Mouse (Mus musculus): ENCODE data around the gene Bbip1. TPM values are rescaled to one million over a fixed set of nuclear protein-coding genes. Genes with fewer than 3 reads are reported as not detected.
"Not testable (repeated sequence)": the region's sequence is repeated elsewhere in the genome, so short reads cannot be mapped to it uniquely, and the experiment has no call there.

The Bbip1 gene
- polyA plus RNA-seq, 1 experiment from 2014 or later, result 134 TPM

DNA sequence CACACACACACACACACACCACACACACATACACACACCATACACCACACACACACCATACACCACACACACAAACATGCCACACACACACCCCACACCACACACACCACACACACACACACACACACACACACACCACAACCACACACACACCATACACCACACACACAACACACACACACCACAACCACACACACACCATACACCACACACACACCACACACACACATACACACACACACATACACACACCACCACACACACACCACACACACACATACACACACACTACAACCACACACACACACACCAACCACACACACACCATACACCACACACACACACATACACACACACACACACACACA lies 37.7 kb downstream of the Bbip1 start:
- not testable (repeated sequence) for H3K4me2 ChIP-seq (ENCODE audit: low read length); H3K27ac ChIP-seq (replicated peaks; ENCODE audit: low read depth, low read length); DNase-seq; H3K9ac ChIP-seq (replicated peaks; ENCODE audit: low read length); H3K4me3 ChIP-seq (replicated peaks; ENCODE audit: low read depth, low read length); H3K9me3 ChIP-seq (ENCODE audit: control insufficient read depth, low read length); ATAC-seq (ENCODE audit: low FRiP score, low TSS enrichment); H3K27me3 ChIP-seq (ENCODE audit: control insufficient read depth, insufficient read depth, low read length)
- Histone ChIP-seq H3K36me3 (ENCODE audit: control insufficient read depth, insufficient read depth, low read length) (peaks cover 16% of the 10 kb centered on the region), H3K4me1 (ENCODE audit: control insufficient read depth, insufficient read depth, low read length) (peaks cover 23% of the 10 kb centered on the region)

DNA sequence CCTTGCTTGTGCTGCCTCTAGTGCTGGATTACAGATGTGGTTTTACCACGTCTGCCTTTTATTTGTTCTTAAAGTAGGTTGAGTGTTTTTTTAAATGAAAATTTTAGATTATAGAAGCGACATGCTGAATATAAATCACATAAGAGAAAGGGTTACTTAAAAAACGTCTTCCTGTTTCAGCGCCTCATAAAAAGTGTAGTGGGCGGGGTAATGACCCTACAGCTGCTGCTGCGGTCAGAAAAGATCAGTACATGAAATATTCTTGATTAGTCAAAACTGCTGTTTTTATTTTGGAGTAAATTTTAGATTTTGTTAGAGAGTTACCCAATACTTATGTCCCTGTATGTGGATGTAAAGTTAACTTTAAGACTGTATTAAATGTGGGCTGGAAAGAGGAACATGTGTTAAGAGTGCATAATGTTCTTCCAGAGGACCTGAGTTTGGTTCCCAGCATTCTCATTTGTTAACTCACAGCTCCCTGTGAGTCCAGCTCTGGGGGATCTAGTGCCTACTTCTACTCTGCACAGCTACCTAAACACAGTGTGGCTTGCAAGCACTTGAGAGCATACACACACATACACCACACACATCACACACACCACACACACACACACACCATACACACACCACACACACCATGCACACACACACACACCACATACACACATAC lies 38.3 kb downstream of the Bbip1 start:
- ATAC-seq (ENCODE audit: low FRiP score, low TSS enrichment) (no peak), DNase-seq (no peak)
- H3K4me1 ChIP-seq (ENCODE audit: control insufficient read depth, insufficient read depth, low read length), result peaks cover 23% of the 10 kb centered on the region
- H3K9me3 ChIP-seq (ENCODE audit: control insufficient read depth, low read length), result no peaks in the 10 kb centered on the region
- peak overlapping the region; percentile 9; the same call in 1 of the 2 replicates for H3K4me2 ChIP-seq (ENCODE audit: low read length)
- no peak overlapping the region for H3K9ac ChIP-seq (replicated peaks; ENCODE audit: low read length)
- peaks cover 13% of the 10 kb centered on the region for H3K36me3 ChIP-seq (ENCODE audit: control insufficient read depth, insufficient read depth, low read length)
- no peaks in the 10 kb centered on the region for H3K27me3 ChIP-seq (ENCODE audit: control insufficient read depth, insufficient read depth, low read length)
- 74% methylated on average over 6 of the region's 6 CpGs for WGBS
- no peak overlapping the region for H3K4me3 ChIP-seq (replicated peaks; ENCODE audit: low read depth, low read length)
- no peak overlapping the region for H3K27ac ChIP-seq (replicated peaks; ENCODE audit: low read depth, low read length)

DNA sequence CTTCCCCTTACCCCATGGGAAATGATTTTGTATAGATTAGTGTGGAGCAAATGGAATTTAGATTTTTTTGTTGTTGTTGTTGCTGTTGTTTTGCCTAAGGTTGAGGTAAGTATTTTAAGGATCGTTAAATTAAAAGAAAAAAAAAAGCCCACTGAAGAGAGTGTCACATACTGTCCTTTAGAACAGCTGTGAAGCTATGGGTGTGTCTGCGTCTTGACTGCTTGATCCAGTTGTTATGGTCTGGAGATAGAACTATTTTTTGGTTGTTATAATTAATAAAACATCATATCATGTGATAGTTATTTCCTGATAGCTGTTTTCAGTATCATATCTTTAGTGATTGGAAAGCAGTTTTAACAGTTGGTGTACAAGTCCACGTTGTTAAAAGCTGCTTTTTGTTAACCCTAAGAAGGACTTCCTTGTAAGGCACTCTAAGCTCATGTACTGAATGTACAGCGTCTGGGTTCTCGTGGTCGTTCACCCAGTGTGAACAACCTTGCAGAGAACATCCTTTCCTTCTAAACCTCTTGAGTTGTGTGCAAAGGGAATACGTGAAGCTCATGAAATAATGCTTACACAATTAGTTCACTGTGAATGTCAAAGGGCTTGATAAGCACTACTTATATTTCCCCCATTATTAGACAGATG lies 39.5 kb downstream of the Bbip1 start:
- DNase-seq (no peak), ATAC-seq (ENCODE audit: low FRiP score, low TSS enrichment) (no peak)
- peaks cover 23% of the 10 kb centered on the region for H3K4me1 ChIP-seq (ENCODE audit: control insufficient read depth, insufficient read depth, low read length)
- no peaks in the 10 kb centered on the region for H3K27me3 ChIP-seq (ENCODE audit: control insufficient read depth, insufficient read depth, low read length)
- H3K27ac ChIP-seq (replicated peaks; ENCODE audit: low read depth, low read length), result no peak overlapping the region
- peaks cover 8% of the 10 kb centered on the region for H3K36me3 ChIP-seq (ENCODE audit: control insufficient read depth, insufficient read depth, low read length)
- H3K9me3 ChIP-seq (ENCODE audit: control insufficient read depth, low read length), result no peaks in the 10 kb centered on the region
- peak overlapping the region; percentile 85 for H3K4me2 ChIP-seq (ENCODE audit: low read length)
- WGBS, result 73% methylated on average over 7 of the region's 7 CpGs
- H3K4me3 ChIP-seq (replicated peaks; ENCODE audit: low read depth, low read length), result peak overlapping the region; percentile 93
- peak overlapping the region; percentile 20; the same call in 1 of the 2 replicates for H3K9ac ChIP-seq (replicated peaks; ENCODE audit: low read length)

DNA sequence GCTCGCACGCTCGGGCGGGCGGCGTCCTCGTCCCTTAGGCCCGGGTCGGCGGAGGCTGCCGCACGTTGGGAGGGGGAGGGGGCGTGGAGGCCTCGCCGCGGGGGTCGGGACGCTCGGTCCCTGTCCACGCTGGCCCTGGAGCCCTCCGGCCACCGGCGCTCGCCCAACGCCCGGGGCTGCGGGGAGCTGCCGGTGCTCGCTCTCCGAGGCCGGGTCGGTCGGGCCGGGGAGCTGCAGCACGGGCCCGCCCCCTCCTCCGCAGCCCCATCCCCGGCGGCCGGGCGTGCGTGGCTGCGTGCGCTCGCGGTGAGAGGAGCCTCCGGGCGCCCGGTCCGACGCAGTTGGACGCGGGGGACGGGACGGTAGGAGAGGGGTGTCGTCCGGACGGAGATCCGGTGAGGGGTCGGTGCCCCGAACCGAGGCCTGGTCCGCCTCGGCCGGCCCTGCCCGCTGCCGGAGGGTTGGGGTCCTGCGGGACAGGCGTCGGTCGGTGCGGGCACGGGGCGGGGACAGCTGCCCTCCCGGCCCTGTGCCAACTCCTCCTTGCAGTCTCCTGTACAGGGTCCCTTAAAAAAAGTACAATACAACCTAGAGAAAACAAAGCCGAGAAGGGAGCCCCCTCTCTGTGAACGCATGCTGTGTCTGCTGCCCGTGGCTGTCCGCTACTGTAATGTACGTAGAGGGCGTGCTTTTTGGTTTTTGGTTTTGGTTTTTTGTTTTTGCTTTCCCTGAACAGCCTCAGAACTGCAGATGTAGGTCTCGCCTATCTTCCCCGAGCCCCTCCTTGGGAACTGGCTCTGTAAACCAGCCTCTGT lies 40.7 kb downstream of the Bbip1 start:
- Histone ChIP-seq H3K9me3 (ENCODE audit: control insufficient read depth, low read length) (no peaks in the 10 kb centered on the region), H3K27me3 (ENCODE audit: control insufficient read depth, insufficient read depth, low read length) (no peaks in the 10 kb centered on the region), H3K4me1 (ENCODE audit: control insufficient read depth, insufficient read depth, low read length) (peaks cover 23% of the 10 kb centered on the region), H3K4me3 (replicated peaks; ENCODE audit: low read depth, low read length) (peak overlapping the region; percentile 93), H3K36me3 (ENCODE audit: control insufficient read depth, insufficient read depth, low read length) (no peaks in the 10 kb centered on the region), H3K4me2 (ENCODE audit: low read length) (peak overlapping the region; percentile 85), H3K27ac (replicated peaks; ENCODE audit: low read depth, low read length) (peak overlapping the region; percentile 92), H3K9ac (replicated peaks; ENCODE audit: low read length) (peak overlapping the region; percentile 87)
- DNase-seq (peak; percentile 75), ATAC-seq (ENCODE audit: low FRiP score, low TSS enrichment) (peak; percentile 70)
- WGBS, result under 1% methylated on average over 82 of the region's 83 CpGs

DNA sequence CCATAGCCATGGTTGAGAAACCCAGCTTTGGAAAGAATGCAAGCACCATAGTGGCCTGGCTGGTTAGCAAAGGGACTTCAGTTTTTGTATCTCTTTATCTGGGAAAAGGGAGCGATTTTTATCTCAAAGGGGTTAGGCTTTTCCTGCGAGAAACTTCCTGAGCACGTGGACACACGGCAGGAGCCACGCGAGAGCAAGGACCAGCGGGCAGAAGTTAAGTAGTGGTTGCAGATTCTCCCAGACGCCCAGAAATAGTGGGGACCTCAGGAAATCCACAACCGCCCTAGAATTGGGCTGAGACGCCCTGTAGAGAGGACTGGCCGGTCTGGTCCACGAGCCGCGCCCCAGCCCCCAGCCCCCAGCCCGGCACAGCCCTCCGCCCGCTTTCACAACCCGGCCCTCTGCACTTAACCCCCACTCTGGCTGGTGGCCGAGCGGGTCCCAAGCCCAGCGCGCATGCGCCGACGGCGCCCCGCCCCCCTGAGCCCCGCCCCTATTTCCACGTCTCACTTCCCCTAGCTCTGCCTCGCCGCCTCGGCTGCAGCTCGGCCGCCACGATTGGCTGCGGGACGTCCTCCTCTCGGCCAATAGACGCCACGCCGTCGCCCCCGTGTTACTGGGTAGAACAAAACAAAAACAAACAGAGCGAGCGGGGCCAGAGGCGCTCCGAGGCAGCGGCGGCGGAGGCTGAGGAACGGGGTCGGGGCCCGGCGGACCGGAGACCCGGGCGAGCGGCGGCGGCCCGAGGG lies 41.5 kb downstream of the Bbip1 start:
- no peaks in the 10 kb centered on the region for H3K27me3 ChIP-seq (ENCODE audit: control insufficient read depth, insufficient read depth, low read length)
- DNase-seq (peak; percentile 99), ATAC-seq (ENCODE audit: low FRiP score, low TSS enrichment) (peak; percentile 98)
- under 1% methylated on average over 56 of the region's 61 CpGs for WGBS
- H3K4me3 ChIP-seq (replicated peaks; ENCODE audit: low read depth, low read length), result peak overlapping the region; percentile 93
- peak overlapping the region; percentile 87 for H3K9ac ChIP-seq (replicated peaks; ENCODE audit: low read length)
- peak overlapping the region; percentile 85 for H3K4me2 ChIP-seq (ENCODE audit: low read length)
- H3K36me3 ChIP-seq (ENCODE audit: control insufficient read depth, insufficient read depth, low read length), result no peaks in the 10 kb centered on the region
- peaks cover 23% of the 10 kb centered on the region for H3K4me1 ChIP-seq (ENCODE audit: control insufficient read depth, insufficient read depth, low read length)
- no peaks in the 10 kb centered on the region for H3K9me3 ChIP-seq (ENCODE audit: control insufficient read depth, low read length)
- H3K27ac ChIP-seq (replicated peaks; ENCODE audit: low read depth, low read length), result peak overlapping the region; percentile 92

DNA sequence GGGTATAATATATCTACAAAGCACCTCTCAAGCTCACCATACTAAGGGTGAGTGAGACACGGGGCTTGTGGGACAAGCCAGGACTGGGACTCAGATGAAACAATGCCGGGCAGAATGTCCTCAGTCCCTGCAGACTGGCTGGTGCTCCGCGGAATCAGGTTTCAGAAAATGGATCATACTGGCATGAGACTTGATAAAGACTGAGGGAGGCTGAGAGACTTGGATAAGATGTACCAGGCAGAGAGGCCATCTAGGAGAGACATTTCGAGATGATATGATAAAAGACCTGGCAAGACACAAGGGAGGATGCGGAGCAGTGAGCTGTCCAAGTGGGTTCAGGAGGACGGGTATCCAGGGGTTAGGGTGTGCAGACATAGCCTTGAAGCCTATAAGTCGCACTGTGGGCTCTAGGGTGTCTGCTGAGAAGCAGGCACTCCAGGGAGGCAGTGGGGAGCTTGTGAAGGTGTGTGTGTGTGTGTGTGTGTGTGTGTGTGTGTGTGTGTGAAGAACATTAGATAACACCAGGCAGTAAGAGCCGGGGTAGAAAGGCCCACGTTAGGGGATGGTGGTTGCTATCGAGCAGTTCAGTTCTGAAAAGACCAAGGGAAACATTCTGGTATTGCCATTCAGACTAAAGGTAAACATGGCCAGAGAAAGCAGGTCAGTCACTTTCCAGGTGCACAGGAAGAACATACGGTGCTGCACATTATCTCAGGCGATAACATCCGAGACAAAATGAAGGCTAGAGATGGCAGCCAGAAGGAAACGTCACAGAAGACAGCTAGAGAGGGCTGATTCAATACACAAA lies 42.3 kb downstream of the Bbip1 start:
- 61% methylated on average over 15 of the region's 15 CpGs for WGBS
- peak overlapping the region; percentile 68; the same call in 1 of the 2 replicates for H3K27ac ChIP-seq (replicated peaks; ENCODE audit: low read depth, low read length)
- no peak for ATAC-seq (ENCODE audit: low FRiP score, low TSS enrichment)
- peaks cover 23% of the 10 kb centered on the region for H3K4me1 ChIP-seq (ENCODE audit: control insufficient read depth, insufficient read depth, low read length)
- no peak for DNase-seq
- H3K9me3 ChIP-seq (ENCODE audit: control insufficient read depth, low read length), result no peaks in the 10 kb centered on the region
- H3K27me3 ChIP-seq (ENCODE audit: control insufficient read depth, insufficient read depth, low read length), result no peaks in the 10 kb centered on the region
- H3K9ac ChIP-seq (replicated peaks; ENCODE audit: low read length), result peak overlapping the region; percentile 87; the same call in 1 of the 2 replicates
- peak overlapping the region; percentile 93 for H3K4me3 ChIP-seq (replicated peaks; ENCODE audit: low read depth, low read length)
- H3K4me2 ChIP-seq (ENCODE audit: low read length), result peak overlapping the region; percentile 85
- H3K36me3 ChIP-seq (ENCODE audit: control insufficient read depth, insufficient read depth, low read length), result no peaks in the 10 kb centered on the region

DNA sequence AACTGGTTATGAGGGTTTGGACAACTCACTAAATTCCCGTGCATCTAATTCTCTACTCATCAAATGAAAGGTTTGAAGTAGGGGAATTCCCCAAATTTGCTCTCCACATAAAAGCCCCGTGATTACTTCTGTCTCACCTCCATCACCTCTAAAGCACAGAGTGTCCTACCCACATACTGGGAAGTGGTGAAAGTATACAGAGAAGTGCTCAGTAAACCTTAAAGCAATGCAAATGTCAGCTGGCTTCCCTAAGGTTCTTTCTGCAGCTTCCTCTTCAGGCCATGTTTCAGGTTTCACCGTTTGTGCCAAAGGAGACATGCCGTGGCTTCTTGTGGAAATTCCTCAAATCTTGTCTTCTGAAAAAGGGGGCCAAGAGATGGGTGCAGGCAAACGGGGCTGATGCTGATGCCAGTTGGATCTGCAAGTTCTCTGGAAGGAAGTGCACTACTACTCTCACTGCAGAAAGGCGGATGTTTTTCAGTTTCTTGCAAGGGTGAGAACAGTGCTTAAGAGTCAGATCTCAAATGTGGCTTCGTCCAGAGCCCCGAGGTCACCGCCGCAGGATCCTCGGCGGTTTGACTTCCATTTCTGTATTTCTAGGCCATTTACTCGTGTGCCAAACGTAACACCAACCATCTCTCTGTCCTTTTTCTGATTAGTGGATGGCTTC lies 44.4 kb downstream of the Bbip1 start:
- Histone ChIP-seq H3K4me1 (ENCODE audit: control insufficient read depth, insufficient read depth, low read length) (peaks cover 12% of the 10 kb centered on the region), H3K4me3 (replicated peaks; ENCODE audit: low read depth, low read length) (no peak overlapping the region), H3K9me3 (ENCODE audit: control insufficient read depth, low read length) (no peaks in the 10 kb centered on the region), H3K36me3 (ENCODE audit: control insufficient read depth, insufficient read depth, low read length) (no peaks in the 10 kb centered on the region), H3K9ac (replicated peaks; ENCODE audit: low read length) (no peak overlapping the region), H3K27me3 (ENCODE audit: control insufficient read depth, insufficient read depth, low read length) (no peaks in the 10 kb centered on the region), H3K4me2 (ENCODE audit: low read length) (no peak overlapping the region), H3K27ac (replicated peaks; ENCODE audit: low read depth, low read length) (no peak overlapping the region)
- no peak for DNase-seq
- no peak for ATAC-seq (ENCODE audit: low FRiP score, low TSS enrichment)
- 87% methylated on average over 14 of the region's 14 CpGs for WGBS
